In genomic region chr10:41435141-41435540, GRCm38 (mm10) we compare ENCODE assay signal across 1 mouse cellular context.
TF ChIP-seq lines count a peak whose summit lies in the region.

No protein-coding gene starts in this region.

TF ChIP-seq in ES-E14, 5 proteins besides CTCF, POLR2A, EP300 and RAD21:
- peak; percentile 57; the same call in 1 of the 2 replicates for TF ChIP-seq CHD2 (IDR thresholded peaks at IDR 0.05; ENCODE audit: low read depth, low read length)
- no peak for TF ChIP-seq ZNF384 (IDR thresholded peaks at IDR 0.05; ENCODE audit: low read depth, low read length)
- no peak for TF ChIP-seq ZC3H11A (IDR thresholded peaks at IDR 0.05; ENCODE audit: borderline replicate concordance, low read depth, low read length)
